Comparison of ENCODE assay signal across 8 mouse cellular contexts in genomic region chr14:34615082-34615481, GRCm38 (mm10). TPM values are rescaled to one million over a fixed set of nuclear protein-coding genes. Genes with fewer than 3 reads are reported as not detected.
DNase-seq lines count a peak whose midpoint lies in the region; ATAC-seq and TF ChIP-seq lines count a peak whose summit lies in the region.

No protein-coding gene starts in this region.

- TF ChIP-seq EP300 in heart, postnatal 0 days (IDR thresholded peaks at IDR 0.05; ENCODE audit: low read depth): no peak

- H3K27ac ChIP-seq in heart, postnatal 0 days (ENCODE audit: low read depth): no peak overlapping the region
- no peak overlapping the region for H3K27ac ChIP-seq in neural tube, embryonic 12.5 days

- DNase-seq in heart, postnatal 0 days (ENCODE audit: low spot score): no peak
- no peak for DNase-seq in heart, postnatal 25 days (ENCODE audit: low spot score)
- DNase-seq in liver: peak; percentile 48
- no peak for DNase-seq in layer of hippocampus, postnatal 36 days
- DNase-seq in cerebellum, adult 11 months: no peak
- no peak for DNase-seq in gastrocnemius, postnatal 25 days

- intact Hi-C loops in heart, postnatal 25 days (cut with DNase I): no loop called here

- H3K4me2 ChIP-seq in heart, postnatal 0 days (ENCODE audit: low read depth, low read length): peak overlapping the region; percentile 57
- peak overlapping the region; percentile 45 for H3K4me2 ChIP-seq in neural tube, embryonic 12.5 days (replicated peaks)

- H3K9me3 ChIP-seq in heart, postnatal 0 days (replicated peaks; ENCODE audit: control insufficient read depth, low read length): no peaks in the 10 kb centered on the region
- no peaks in the 10 kb centered on the region for H3K9me3 ChIP-seq in neural tube, embryonic 12.5 days

- H3K9ac ChIP-seq in heart, postnatal 0 days (replicated peaks; ENCODE audit: low read depth, low read length): peak overlapping the region; percentile 30; the same call in 1 of the 2 replicates
- H3K9ac ChIP-seq in neural tube, embryonic 12.5 days: no peak overlapping the region

- 6% methylated on average over 13 of the region's 13 CpGs for WGBS in heart, postnatal 0 days
- 4% methylated on average over 13 of the region's 13 CpGs for WGBS in neural tube, embryonic 12.5 days

- no peaks in the 10 kb centered on the region for H3K4me1 ChIP-seq in heart, postnatal 0 days (ENCODE audit: control insufficient read depth, insufficient read depth)
- H3K4me1 ChIP-seq in neural tube, embryonic 12.5 days: peaks cover 6% of the 10 kb centered on the region; the same call in 1 of the 2 replicates

- H3K36me3 ChIP-seq in heart, postnatal 0 days (replicated peaks; ENCODE audit: control insufficient read depth, insufficient read depth, low read length): no peaks in the 10 kb centered on the region
- no peaks in the 10 kb centered on the region for H3K36me3 ChIP-seq in neural tube, embryonic 12.5 days

- H3K27me3 ChIP-seq in heart, postnatal 0 days (ENCODE audit: control insufficient read depth, insufficient read depth, low read length): 0 out of 2 replicates have a peak, but pooled peaks cover 6% of the 10 kb centered on the region
- 0 out of 2 replicates have a peak, but pooled peaks cover 17% of the 10 kb centered on the region for H3K27me3 ChIP-seq in neural tube, embryonic 12.5 days (replicated peaks)

- peak overlapping the region; percentile 19 for H3K4me3 ChIP-seq in heart, postnatal 0 days (ENCODE audit: low read depth, low read length)
- no peak overlapping the region for H3K4me3 ChIP-seq in neural tube, embryonic 12.5 days

- no peak for TF ChIP-seq CTCF in heart, postnatal 0 days (IDR thresholded peaks at IDR 0.05; ENCODE audit: low read depth)

- no peak for ATAC-seq in heart, postnatal 0 days (ENCODE audit: insufficient read depth, low read depth)
- peak; percentile 54 for ATAC-seq in granulocyte monocyte progenitor cell, adult 5-6 weeks (replicated peaks; ENCODE audit: poor library complexity, severe bottlenecking)
- ATAC-seq in neural tube, embryonic 12.5 days (ENCODE audit: low FRiP score, low read depth): no peak

RNA-seq across cellular contexts. Expression of gene Opn4, which starts 15.1 kb away (rescaled TPM):
- 5.9 and 8.6 TPM in 2 replicates for total RNA-seq in heart, postnatal 0 days (2014; rRNA removed; ENCODE audit: low replicate concordance)
- 8.4 and 8.7 TPM in 2 replicates for polyA plus RNA-seq in heart, postnatal 0 days (2015; fragmentation: Nextera tagmentation; extraction: Ambion mirVana)
- 1 to 10 TPM; 2.6 to 2.9 TPM for total RNA-seq in heart, postnatal 25 days (2021)
- not detected in 2 replicates for total RNA-seq in granulocyte monocyte progenitor cell, adult 5-6 weeks (2014; fragmentation: Nextera tagmentation)
- not detected in 2 replicates for total RNA-seq in granulocyte monocyte progenitor cell, adult 5-6 weeks (2017)
- not detected in 2 replicates for polyA plus RNA-seq in neural tube, embryonic 12.5 days (2016; fragmentation: Nextera tagmentation; extraction: Ambion mirVana)
- total RNA-seq in layer of hippocampus, postnatal 36 days (2021): not detected
- total RNA-seq in gastrocnemius, postnatal 25 days (2021): not detected

RNA-seq across cellular contexts. Expression of gene Ldb3, which starts 26.6 kb away (rescaled TPM):
- 518 and 526 TPM in 2 replicates for total RNA-seq in heart, postnatal 0 days (2014; rRNA removed; ENCODE audit: low replicate concordance)
- polyA plus RNA-seq in heart, postnatal 0 days (2015; fragmentation: Nextera tagmentation; extraction: Ambion mirVana): 376 and 380 TPM in 2 replicates
- 1,000 to 10,000 TPM; 1,007 to 1,096 TPM for total RNA-seq in heart, postnatal 25 days (2021)
- not detected in 2 replicates for total RNA-seq in granulocyte monocyte progenitor cell, adult 5-6 weeks (2014; fragmentation: Nextera tagmentation)
- not detected in 2 replicates for total RNA-seq in granulocyte monocyte progenitor cell, adult 5-6 weeks (2017)
- polyA plus RNA-seq in neural tube, embryonic 12.5 days (2016; fragmentation: Nextera tagmentation; extraction: Ambion mirVana): 1.2 and 1.9 TPM in 2 replicates
- 1 to 10 TPM; 3.4 to 4.0 TPM for total RNA-seq in layer of hippocampus, postnatal 36 days (2021)
- 1,000 to 10,000 TPM; 2,264 to 2,912 TPM for total RNA-seq in gastrocnemius, postnatal 25 days (2021)

RNA-seq across cellular contexts. Expression of gene Wapl, which starts 58.6 kb away (rescaled TPM):
- total RNA-seq in heart, postnatal 0 days (2014; rRNA removed; ENCODE audit: low replicate concordance): 17.1 and 25.2 TPM in 2 replicates
- 10.2 and 10.8 TPM in 2 replicates for polyA plus RNA-seq in heart, postnatal 0 days (2015; fragmentation: Nextera tagmentation; extraction: Ambion mirVana)
- total RNA-seq in heart, postnatal 25 days (2021): 10 to 100 TPM; 32.8 to 36.0 TPM
- 56.4 and 57.8 TPM in 2 replicates for total RNA-seq in granulocyte monocyte progenitor cell, adult 5-6 weeks (2014; fragmentation: Nextera tagmentation)
- total RNA-seq in granulocyte monocyte progenitor cell, adult 5-6 weeks (2017): 101 and 111 TPM in 2 replicates
- 30.3 and 30.5 TPM in 2 replicates for polyA plus RNA-seq in neural tube, embryonic 12.5 days (2016; fragmentation: Nextera tagmentation; extraction: Ambion mirVana)
- 10 to 100 TPM; 54.3 to 54.6 TPM for total RNA-seq in layer of hippocampus, postnatal 36 days (2021)
- total RNA-seq in gastrocnemius, postnatal 25 days (2021): 10 to 100 TPM; 31.4 to 32.3 TPM

Comparison
In these comparisons a context has a peak if more than half of its experiments do, and no peak if none do; other contexts are left out.
1. RNA of gene Ldb3, which starts 26.6 kb away (total RNA-seq): 2,264 to 2,912 TPM in gastrocnemius, postnatal 25 days, 1,007 to 1,096 TPM in heart, postnatal 25 days and 518 to 526 TPM in heart, postnatal 0 days; 3.4 to 4.0 TPM in layer of hippocampus, postnatal 36 days and not detected in granulocyte monocyte progenitor cell, adult 5-6 weeks; every median in the first group is over 100 times any median in the second.